Mouse (Mus musculus) hindbrain, embryonic 14.5 days (tissue): Measurements from ENCODE around the gene Rhno1. TPM values are rescaled to one million over a fixed set of nuclear protein-coding genes. Genes with fewer than 3 reads are reported as not detected.
A peak's percentile ranks its signal among the peaks of the same experiment; 100 is the strongest.

Experiments
- ATAC-seq: fragments of 200-750 bp; cut with Nextera tagmentation; 2 replicates; pipeline ENCODE4 v1.8.0; 2017; ENCODE audit warnings: moderate number of reproducible peaks, mild to moderate bottlenecking, moderate TSS enrichment, moderate library complexity; ENCODE audit not compliant: low FRiP score
- DNase-seq: peaks from one replicate; pipeline ENCODE4 v3.0.0-alpha.2; 2015; ENCODE audit warnings: low spot score
- H3K27ac ChIP-seq: fragments of 300-500 bp; sonication (generic); 2 replicates; pipeline ENCODE4 v1.5.1; 2014; ENCODE audit warnings: mild to moderate bottlenecking, moderate library complexity
- H3K27me3 ChIP-seq: fragments of 300-500 bp; sonication (generic); 2 replicates; pipeline ENCODE4 v1.6.1; 2014; ENCODE audit warnings: mild to moderate bottlenecking, low read length, mixed read lengths; ENCODE audit not compliant: control insufficient read depth, insufficient read depth
- H3K36me3 ChIP-seq: fragments of 300-500 bp; sonication (generic); replicated peaks from 2 replicates; pipeline ENCODE4 v1.6.1; 2014; ENCODE audit not compliant: control insufficient read depth, insufficient read depth
- H3K4me1 ChIP-seq: fragments of 300-500 bp; sonication (generic); replicated peaks from 2 replicates; pipeline ENCODE4 v1.6.1; 2014; ENCODE audit warnings: antibody characterized with exemption, low read length, mixed read lengths; ENCODE audit not compliant: control insufficient read depth, insufficient read depth
- H3K4me2 ChIP-seq: fragments of 300-500 bp; sonication (generic); replicated peaks from 2 replicates; pipeline ENCODE4 v1.6.1; 2014; ENCODE audit warnings: mild to moderate bottlenecking, moderate library complexity
- H3K4me3 ChIP-seq: fragments of 300-500 bp; sonication (generic); replicated peaks from 2 replicates; pipeline ENCODE4 v1.5.1; 2014; ENCODE audit warnings: mild to moderate bottlenecking, low read length
- H3K9ac ChIP-seq: fragments of 300-500 bp; sonication (generic); 2 replicates; pipeline ENCODE4 v1.6.1; 2014
- H3K9me3 ChIP-seq: fragments of 300-500 bp; sonication (generic); 2 replicates; pipeline ENCODE4 v1.6.1; 2016; ENCODE audit warnings: low read length; ENCODE audit not compliant: control insufficient read depth
- WGBS: fragments of 180-500 bp; shearing (Covaris S2); extraction: QIAGEN DNeasy Blood & Tissue Kit; methylation state at CpG from one replicate; pipeline ENCODE4 v1.1.7; 2014; 5-methylcytosine and 5-hydroxymethylcytosine counted together
- polyA plus RNA-seq: library from polyadenylated mRNA; unstranded; fragments of >200 nt; fragmentation: Nextera tagmentation; extraction: Ambion mirVana; gene quantifications from 2 replicates; pipeline ENCODE4 v1.2.1, GENCODE M21; 2014

Gene Rhno1
- 76.6 and 78.4 TPM in 2 replicates for polyA plus RNA-seq

DNA sequence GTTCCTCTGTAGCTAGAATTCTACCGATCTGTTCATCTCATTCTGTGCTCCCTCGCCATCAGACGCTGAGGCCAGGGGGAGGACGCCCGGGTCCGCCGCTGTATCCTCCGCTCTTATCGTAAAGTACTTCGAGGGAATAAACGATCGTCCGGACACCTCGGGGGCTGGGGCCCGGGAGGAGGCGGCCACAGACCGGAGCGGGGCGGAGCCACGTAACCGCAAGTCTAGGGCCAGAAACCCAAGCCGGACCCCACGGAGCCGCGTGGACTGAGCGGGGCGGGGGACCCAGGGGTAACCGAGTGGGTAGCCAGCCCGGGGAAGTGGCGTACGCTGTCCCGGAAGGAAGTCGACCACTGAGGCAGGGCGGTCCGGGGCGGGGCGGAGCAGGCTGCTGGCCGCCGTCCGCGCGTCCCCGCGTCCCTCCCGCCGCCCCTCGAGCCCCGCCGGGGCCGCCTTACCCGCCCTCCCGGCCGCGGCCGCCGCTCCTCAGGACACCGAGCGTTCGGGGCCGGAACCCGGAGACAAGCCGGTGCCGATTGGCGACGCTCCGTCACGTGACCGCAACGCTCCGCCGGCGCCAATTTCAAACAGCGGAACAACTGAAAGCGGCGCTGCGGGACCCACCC lies at the start of gene Rhno1, which contains the start of gene Foxm1:
Gene Rhno1 (minus strand): TSS at position 531 of the 626 bp plus-strand sequence.
Gene Foxm1 (plus strand): TSS at position 587 of the 626 bp plus-strand sequence.
- ATAC-seq = peak; percentile 87
- DNase-seq = peak; percentile 84
- WGBS = under 1% methylated on average over 48 of the region's 76 CpGs

DNA sequence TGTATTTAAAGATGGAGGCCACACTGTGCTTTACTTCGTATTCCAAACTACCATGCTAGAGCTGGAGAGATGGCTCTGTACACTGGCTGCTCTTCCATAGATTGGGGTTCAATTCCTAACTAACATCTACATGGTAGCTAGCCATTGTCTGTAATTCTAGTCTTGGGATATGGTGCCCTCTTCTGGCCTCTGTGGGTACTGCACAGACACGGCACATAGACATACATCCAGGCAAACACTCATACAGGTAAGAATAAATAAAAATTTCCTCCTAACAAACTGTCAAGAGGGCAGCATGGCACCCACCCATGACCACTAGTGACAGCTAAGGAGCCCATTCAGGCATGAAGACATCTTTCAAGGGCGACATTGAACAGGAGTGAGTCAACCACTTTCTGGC lies 48.4 kb upstream of the Rhno1 start:
- no peaks in the 10 kb centered on the region for H3K4me1 ChIP-seq
- DNase-seq = peak; percentile 88
- no peaks in the 10 kb centered on the region for H3K27me3 ChIP-seq
- WGBS = 17% methylated on average over 3 of the region's 3 CpGs
- peaks cover 80% of the 10 kb centered on the region for H3K36me3 ChIP-seq
- ATAC-seq = peak; percentile 59
- no peak overlapping the region for H3K4me3 ChIP-seq
- H3K27ac ChIP-seq = no peak overlapping the region
- H3K4me2 ChIP-seq = no peak overlapping the region
- H3K9me3 ChIP-seq = no peaks in the 10 kb centered on the region
- no peak overlapping the region for H3K9ac ChIP-seq

More for the DNA sequence above, at the start of gene Rhno1, which contains the start of gene Foxm1:
- H3K4me1 ChIP-seq = peaks cover 13% of the 10 kb centered on the region
- H3K4me2 ChIP-seq = peak within 1 kb of the TSS; percentile 98
- no peaks in the 10 kb centered on the region for H3K27me3 ChIP-seq
- H3K27ac ChIP-seq = peak within 1 kb of the TSS; percentile 90
- peak within 1 kb of the TSS; percentile 91 for H3K4me3 ChIP-seq
- no peaks in the 10 kb centered on the region for H3K9me3 ChIP-seq
- H3K9ac ChIP-seq = peak within 1 kb of the TSS; percentile 91
- peaks cover 13% of the 10 kb centered on the region for H3K36me3 ChIP-seq

DNA sequence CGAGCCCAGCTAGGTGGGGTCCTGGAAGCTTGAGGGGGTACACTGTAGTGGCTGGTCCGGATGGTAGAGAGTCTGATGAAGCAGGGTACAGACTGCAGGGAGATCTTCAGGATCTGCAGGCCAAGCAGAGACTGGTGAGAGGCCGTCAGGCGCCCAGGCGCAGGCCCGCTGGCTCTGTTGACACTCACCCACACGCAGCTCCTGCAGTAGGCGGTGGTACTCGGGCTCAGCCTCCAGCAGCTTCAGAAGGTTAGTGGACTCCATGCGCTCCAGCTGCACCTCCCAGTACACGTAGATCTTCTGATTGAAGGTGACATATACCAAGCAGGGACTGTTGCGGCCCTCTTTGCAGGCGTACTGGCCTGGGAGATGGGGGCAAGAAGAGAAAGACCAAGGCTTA lies 47.6 kb upstream of the Rhno1 start:
- Histone ChIP-seq H3K4me1 (no peaks in the 10 kb centered on the region), H3K36me3 (peaks cover 80% of the 10 kb centered on the region), H3K4me2 (no peak overlapping the region), H3K27ac (no peak overlapping the region), H3K9me3 (no peaks in the 10 kb centered on the region), H3K4me3 (no peak overlapping the region), H3K27me3 (no peaks in the 10 kb centered on the region), H3K9ac (no peak overlapping the region)
- ATAC-seq = no peak
- DNase-seq = no peak
- 95% methylated on average over 13 of the region's 13 CpGs for WGBS

DNA sequence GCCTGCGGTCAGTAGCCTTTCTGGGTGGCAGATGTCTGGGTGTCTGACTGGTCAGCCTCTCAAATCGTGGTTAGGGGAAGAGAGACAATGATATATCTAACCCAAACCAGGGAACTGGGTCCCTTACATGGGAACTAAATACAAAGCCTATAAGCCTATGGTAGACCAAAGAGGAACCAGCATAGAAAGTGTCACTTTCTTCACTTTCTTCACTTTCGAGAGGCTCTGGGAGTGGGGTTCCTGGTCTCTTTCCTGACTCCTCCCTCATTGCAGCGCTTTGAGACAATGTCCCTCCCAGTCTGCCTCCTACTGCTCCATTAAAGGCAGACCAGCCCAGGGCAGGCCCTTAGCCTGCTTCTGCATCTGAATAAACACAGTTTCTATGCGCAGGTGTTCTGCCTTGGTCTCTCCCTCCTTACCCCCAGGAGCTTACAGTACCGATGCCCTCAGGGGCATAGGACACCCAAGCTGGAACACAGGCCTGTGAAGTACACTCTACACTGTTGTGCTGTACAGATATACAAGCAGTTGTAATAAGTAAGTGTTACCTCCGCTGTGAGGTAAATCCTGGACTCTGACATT lies 45.9 kb upstream of the Rhno1 start:
- Histone ChIP-seq H3K4me2 (no peak overlapping the region), H3K9me3 (no peaks in the 10 kb centered on the region), H3K36me3 (peaks cover 67% of the 10 kb centered on the region), H3K27me3 (no peaks in the 10 kb centered on the region), H3K27ac (no peak overlapping the region), H3K9ac (no peak overlapping the region), H3K4me1 (no peaks in the 10 kb centered on the region), H3K4me3 (no peak overlapping the region)
- DNase-seq (no peak), ATAC-seq (no peak)
- WGBS = 89% methylated on average over 7 of the region's 7 CpGs

DNA sequence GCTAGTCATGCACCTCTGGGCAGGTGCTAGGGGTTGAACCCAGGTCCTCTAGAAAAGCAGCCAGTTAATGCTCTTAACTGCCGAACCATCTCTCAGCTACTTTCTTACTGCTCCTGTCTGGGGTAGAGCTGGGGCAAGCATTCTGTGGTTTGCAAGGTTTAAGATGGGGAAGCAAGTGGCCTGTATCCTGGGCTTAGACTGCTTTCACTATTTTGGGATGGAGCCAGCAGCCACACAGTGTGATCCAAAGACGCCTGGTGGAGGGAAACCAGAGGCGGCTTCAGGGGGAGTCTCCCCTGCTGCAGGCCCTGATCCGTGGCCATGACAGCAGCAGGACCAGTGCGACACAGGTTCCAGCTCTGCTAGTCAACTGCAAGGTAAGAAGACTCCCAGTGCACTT lies 42.0 kb upstream of the Rhno1 start:
- WGBS = 57% methylated on average over 5 of the region's 5 CpGs
- ATAC-seq = no peak
- Histone ChIP-seq H3K4me2 (no peak overlapping the region), H3K9me3 (no peaks in the 10 kb centered on the region), H3K4me3 (no peak overlapping the region), H3K27me3 (no peaks in the 10 kb centered on the region), H3K9ac (no peak overlapping the region), H3K27ac (no peak overlapping the region), H3K36me3 (peaks cover 35% of the 10 kb centered on the region), H3K4me1 (peaks cover 10% of the 10 kb centered on the region; the same call in 1 of the 2 replicates)
- no peak for DNase-seq

DNA sequence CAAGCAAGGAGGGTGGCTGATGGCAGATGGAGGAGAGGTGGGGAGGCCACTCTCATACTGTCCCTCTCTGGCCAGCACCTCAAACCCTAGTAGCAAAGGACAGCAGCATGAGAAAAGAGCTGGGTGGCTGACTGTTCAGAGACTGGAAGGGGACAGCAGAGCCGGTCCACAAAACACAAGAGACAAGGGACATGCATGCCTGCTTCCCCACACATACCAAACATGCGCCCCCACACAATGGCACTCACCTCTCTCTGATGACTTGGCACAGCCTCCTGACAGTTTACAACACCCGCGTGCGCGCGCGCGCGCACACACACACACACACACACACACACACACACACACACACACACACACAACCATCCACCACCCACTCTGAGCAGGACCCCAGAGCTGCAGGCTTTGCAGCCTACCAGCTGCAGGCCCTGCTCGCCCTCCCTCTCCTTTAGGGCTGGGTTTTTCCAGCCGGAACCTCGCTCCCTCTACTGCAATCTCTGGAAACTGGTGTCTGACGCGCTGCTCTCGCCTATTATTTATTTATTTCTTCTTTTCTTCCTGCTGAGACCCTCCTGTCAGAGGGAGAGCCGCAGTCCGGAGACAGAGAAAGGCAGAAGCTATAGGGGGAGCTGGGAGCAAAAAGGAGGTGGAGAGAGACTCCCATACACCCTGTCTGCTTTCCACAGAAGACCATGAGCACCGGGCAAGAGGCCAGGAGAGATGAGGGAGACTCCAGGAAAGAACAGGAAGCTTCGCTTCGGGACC lies 36.9 kb upstream of the Rhno1 start:
- peak; percentile 59 for DNase-seq

DNA sequence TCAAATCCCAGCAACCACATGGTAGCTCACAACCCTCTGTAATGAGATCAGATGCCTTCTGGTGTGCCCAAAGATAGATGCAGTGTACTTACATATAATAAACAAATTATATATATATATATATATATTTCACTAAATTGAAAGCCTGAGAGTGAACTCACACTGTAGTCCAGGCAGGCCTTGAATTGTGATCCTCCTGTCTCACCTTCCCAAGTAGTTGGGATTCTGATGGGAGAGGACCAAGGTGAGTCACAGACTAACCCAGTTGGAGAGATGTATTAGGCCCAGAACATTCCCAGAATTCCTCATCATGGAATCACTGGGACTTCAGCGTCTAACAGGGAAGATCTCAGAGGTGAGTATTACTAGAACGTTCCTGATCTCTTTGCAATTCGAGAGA lies 36.3 kb upstream of the Rhno1 start, which contains the start of gene Nrip2:
Gene Nrip2 (plus strand): TSS at position 301 of the 400 bp plus-strand sequence.
- no peaks in the 10 kb centered on the region for H3K36me3 ChIP-seq
- DNase-seq (no peak), ATAC-seq (no peak)
- no peaks in the 10 kb centered on the region for H3K9me3 ChIP-seq
- H3K4me2 ChIP-seq = peak within 1 kb of the TSS; percentile 49
- peak within 1 kb of the TSS; percentile 66 for H3K27ac ChIP-seq
- 75% methylated on average over 3 of the region's 3 CpGs for WGBS
- H3K4me3 ChIP-seq = peak within 1 kb of the TSS; percentile 20
- no peaks in the 10 kb centered on the region for H3K27me3 ChIP-seq
- H3K9ac ChIP-seq = peak within 1 kb of the TSS; percentile 54
- peaks cover 12% of the 10 kb centered on the region; the same call in 1 of the 2 replicates for H3K4me1 ChIP-seq

More for the DNA sequence above, 36.9 kb upstream of the Rhno1 start:
- WGBS = 42% methylated on average over 21 of the region's 21 CpGs
- peak; percentile 88 for ATAC-seq
- peaks cover 12% of the 10 kb centered on the region; the same call in 1 of the 2 replicates for H3K4me1 ChIP-seq
- H3K36me3 ChIP-seq = no peaks in the 10 kb centered on the region
- peak overlapping the region; percentile 20 for H3K4me3 ChIP-seq
- H3K9ac ChIP-seq = peak overlapping the region; percentile 54
- peak overlapping the region; percentile 49 for H3K4me2 ChIP-seq
- peak overlapping the region; percentile 66 for H3K27ac ChIP-seq
- H3K9me3 ChIP-seq = no peaks in the 10 kb centered on the region
- no peaks in the 10 kb centered on the region for H3K27me3 ChIP-seq

DNA sequence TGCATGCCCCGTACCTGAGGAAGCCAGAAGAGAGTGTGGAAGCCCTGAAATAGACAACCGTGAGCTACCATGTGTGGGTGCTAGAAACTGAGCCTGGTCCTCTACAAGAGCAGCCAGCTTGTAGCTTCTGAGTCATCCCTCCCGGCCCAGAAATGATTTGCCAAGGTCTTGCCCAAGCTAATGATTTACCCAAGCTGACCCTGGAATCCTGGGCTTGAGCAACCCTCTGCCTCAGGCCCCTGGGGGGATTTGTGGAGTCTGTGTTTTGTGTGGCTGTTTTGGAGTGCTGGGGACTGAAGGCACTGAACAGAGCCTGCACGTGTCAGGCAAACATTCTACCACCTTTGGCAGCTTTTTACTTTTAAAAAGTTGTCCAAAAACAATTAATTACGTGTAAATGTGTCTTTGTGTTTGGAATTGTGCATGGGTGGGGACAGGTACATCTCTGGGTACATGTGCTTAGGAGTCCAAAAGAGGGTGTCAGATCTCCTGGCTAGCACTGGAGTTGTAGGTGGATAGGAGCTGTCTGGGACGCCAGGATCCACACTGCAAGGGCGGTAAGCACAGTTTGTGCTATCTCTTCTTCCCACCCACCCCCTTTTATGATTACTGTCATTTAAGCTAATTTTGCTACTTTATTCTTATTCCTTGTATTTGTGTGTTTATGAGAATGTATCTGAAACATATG lies 35.0 kb upstream of the Rhno1 start:
- DNase-seq = no peak
- H3K36me3 ChIP-seq = no peaks in the 10 kb centered on the region
- H3K4me3 ChIP-seq = no peak overlapping the region
- no peak overlapping the region for H3K4me2 ChIP-seq
- H3K27ac ChIP-seq = no peak overlapping the region
- ATAC-seq = no peak
- 80% methylated on average over 7 of the region's 7 CpGs for WGBS
- H3K27me3 ChIP-seq = no peaks in the 10 kb centered on the region
- H3K9me3 ChIP-seq = no peaks in the 10 kb centered on the region
- H3K9ac ChIP-seq = no peak overlapping the region
- peaks cover 12% of the 10 kb centered on the region; the same call in 1 of the 2 replicates for H3K4me1 ChIP-seq
